Mouse (Mus musculus) right cerebral cortex, postnatal 10 days (tissue): ENCODE data around the gene A26c2.

Experiments
- DNase-seq, 2 experiments: peaks; one replicate each; pipeline ENCODE4 v3.0.0; 2021; ENCODE audit warnings: low spot score in 2 of 2

The A26c2 gene

GRCm38 (mm10) chr7:62823573-62823972, at the start of gene A26c2:
A26c2 (minus strand) TSS chr7:62823673.
- DNase-seq, result no peak

DNA sequence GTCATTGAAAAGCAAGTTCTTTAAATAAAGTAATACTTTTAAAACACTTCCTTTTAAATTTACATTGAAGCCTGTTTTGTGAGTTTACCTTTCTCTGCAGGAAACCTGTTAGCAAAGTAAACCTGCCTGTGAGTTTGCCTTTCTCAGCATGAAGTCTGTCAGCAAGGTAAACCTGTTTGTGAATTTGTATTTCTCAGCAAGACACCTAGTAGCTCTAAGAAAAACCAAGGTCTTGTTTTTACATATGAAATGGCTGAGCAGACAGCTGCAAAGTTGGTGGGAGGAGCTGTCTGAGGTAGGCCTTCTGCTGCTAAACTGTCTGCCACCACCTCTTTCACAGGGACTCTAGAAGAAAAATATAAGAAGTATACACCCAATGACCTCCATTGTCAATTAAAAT, 28.0 kb upstream of the A26c2 start:
- DNase-seq, result no peak
